Mouse (Mus musculus): ENCODE results near the gene Rnaseh2c.
A peak's percentile ranks its signal among the peaks of the same experiment; 100 is the strongest.

The Rnaseh2c gene

GRCm38 (mm10) chr19:5629907-5630306 is 28.2 kb downstream of the Rnaseh2c start:
- no peak for DNase-seq (ENCODE audit: low read depth, low spot score)

GRCm38 (mm10) chr19:5632120-5632519 is 30.4 kb downstream of the Rnaseh2c start:
- DNase-seq (ENCODE audit: low read depth, low spot score): no peak

- DNase-seq (ENCODE audit: low read depth, low spot score): no peak
Observed at GRCm38 (mm10) chr19:5636036-5636570, 34.4 kb downstream of the Rnaseh2c start.

GRCm38 (mm10) chr19:5636571-5637041 is 34.9 kb downstream of the Rnaseh2c start:
- no peak for DNase-seq (ENCODE audit: low read depth, low spot score)

GRCm38 (mm10) chr19:5637069-5638047 is 35.7 kb downstream of the Rnaseh2c start, which contains the start of gene Rela:
TSS of gene Rela (plus strand) at chr19:5637483.
- peak; percentile 77 for DNase-seq (ENCODE audit: low read depth, low spot score)

- DNase-seq (ENCODE audit: low read depth, low spot score): no peak
Observed at GRCm38 (mm10) chr19:5638416-5639005, 36.8 kb downstream of the Rnaseh2c start.

GRCm38 (mm10) chr19:5640339-5640738 is 38.7 kb downstream of the Rnaseh2c start:
- no peak for DNase-seq (ENCODE audit: low read depth, low spot score)

- no peak for DNase-seq (ENCODE audit: low read depth, low spot score)
Observed at GRCm38 (mm10) chr19:5641021-5641420, 39.3 kb downstream of the Rnaseh2c start.

- no peak for DNase-seq (ENCODE audit: low read depth, low spot score)
Observed at GRCm38 (mm10) chr19:5641641-5642040, 40.0 kb downstream of the Rnaseh2c start.

GRCm38 (mm10) chr19:5645280-5645679 is 43.6 kb downstream of the Rnaseh2c start:
- DNase-seq (ENCODE audit: low read depth, low spot score): no peak

- no peak for DNase-seq (ENCODE audit: low read depth, low spot score)
Observed at GRCm38 (mm10) chr19:5646731-5647330, 45.2 kb downstream of the Rnaseh2c start.

- DNase-seq (ENCODE audit: low read depth, low spot score): no peak
Observed at GRCm38 (mm10) chr19:5647791-5648190, 46.1 kb downstream of the Rnaseh2c start.

- DNase-seq (ENCODE audit: low read depth, low spot score): no peak
Observed at GRCm38 (mm10) chr19:5648401-5649297, 47.0 kb downstream of the Rnaseh2c start.

GRCm38 (mm10) chr19:5649298-5649741 is 47.6 kb downstream of the Rnaseh2c start:
- no peak for DNase-seq (ENCODE audit: low read depth, low spot score)

GRCm38 (mm10) chr19:5651502-5652274 is 50.0 kb downstream of the Rnaseh2c start:
- no peak for DNase-seq (ENCODE audit: low read depth, low spot score)

GRCm38 (mm10) chr19:5652570-5652969 is 50.9 kb downstream of the Rnaseh2c start:
- DNase-seq (ENCODE audit: low read depth, low spot score): no peak

GRCm38 (mm10) chr19:5653969-5654719 is 52.5 kb downstream of the Rnaseh2c start:
- no peak for DNase-seq (ENCODE audit: low read depth, low spot score)

GRCm38 (mm10) chr19:5654720-5655298 is 53.1 kb downstream of the Rnaseh2c start:
- no peak for DNase-seq (ENCODE audit: low read depth, low spot score)
